Mouse (Mus musculus) gastrocnemius, adult 18-20 months (tissue): ENCODE results near the gene Tmem222. TPM values are rescaled to one million over a fixed set of nuclear protein-coding genes. Genes with fewer than 3 reads are reported as not detected.

ENCODE experiments used
- DNase-seq: peaks from one replicate; pipeline ENCODE4 v3.0.0; 2021; ENCODE audit warnings: low spot score
- total RNA-seq, 2 experiments: library from RNA; stranded (reverse); gene quantifications; 2 replicates each; pipeline ENCODE4 v1.2.3; 2021

Gene Tmem222
- total RNA-seq, 2 experiments from 2014 or later, result 26.8 to 26.9 TPM

DNA sequence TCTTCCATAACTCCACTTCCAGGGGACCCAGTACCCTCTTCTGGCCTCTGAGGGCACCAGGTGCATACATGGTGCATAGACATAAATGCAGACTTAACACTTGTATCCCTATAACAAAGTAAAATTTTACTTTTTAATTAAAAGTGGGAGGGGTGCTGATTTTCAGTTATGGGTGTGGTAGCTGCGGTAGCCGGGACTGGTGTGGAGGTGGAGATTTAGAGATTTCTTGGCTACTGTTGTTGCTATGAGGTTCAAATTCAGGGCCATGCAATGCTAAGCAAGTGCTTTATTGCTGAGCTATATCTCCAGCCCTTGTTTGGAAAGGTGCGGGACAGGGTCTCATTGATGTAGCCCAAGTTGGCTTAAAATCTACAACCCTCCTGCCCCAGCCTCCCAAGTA, 58.8 kb downstream of the Tmem222 start:
- DNase-seq, result no peak

- DNase-seq, result peak; percentile 58
These were observed 60.0 kb downstream of the Tmem222 start for GRCm38 (mm10) chr4:133217641-133218040.

Other genes with a start within 250 kb of the Tmem222 start
- gene Wasf2, start 147.3 kb downstream of the Tmem222 start, total RNA-seq, result 10 to 100 TPM; 29.1 to 33.3 TPM
- not detected for gene Cd164l2, start 65.7 kb downstream of the Tmem222 start, total RNA-seq
- not detected for gene Gpr3, start 65.3 kb downstream of the Tmem222 start, total RNA-seq
- gene Map3k6, start 37.0 kb downstream of the Tmem222 start, total RNA-seq, result 10 to 100 TPM in 1 of 2 experiments, 1 to 10 TPM in 1; 8.8 to 11.4 TPM
- gene Sytl1, start 14.7 kb downstream of the Tmem222 start, total RNA-seq, result under 1 TPM; 0.12 to 0.14 TPM
- gene Wdtc1, start 75.7 kb upstream of the Tmem222 start, total RNA-seq, result 100 to 1,000 TPM in 1 of 2 experiments, 10 to 100 TPM in 1; 99.6 to 102 TPM
- 10 to 100 TPM; 10.0 to 11.4 TPM for gene Slc9a1, start 91.9 kb upstream of the Tmem222 start, total RNA-seq
- 1 to 10 TPM; 1.1 to 2.2 TPM for gene Tent5b, start 202.3 kb upstream of the Tmem222 start, total RNA-seq
- 1 to 10 TPM; 1.1 to 1.3 TPM for gene Trnp1, start 220.8 kb upstream of the Tmem222 start, total RNA-seq
- gene Kdf1, start 241.2 kb upstream of the Tmem222 start, total RNA-seq, result not detected